Mouse (Mus musculus) lung, embryonic 16.5 days (tissue): ENCODE data around the gene Pclo. TPM values are rescaled to one million over a fixed set of nuclear protein-coding genes. Genes with fewer than 3 reads are reported as not detected.
"Not testable (repeated sequence)": the region's sequence is repeated elsewhere in the genome, so short reads cannot be mapped to it uniquely, and the experiment has no call there.

Experiments
- ATAC-seq: fragments of 200-750 bp; cut with Nextera tagmentation; 2 replicates; pipeline ENCODE4 v1.8.0; 2017; ENCODE audit warnings: low read depth, mild to moderate bottlenecking, moderate library complexity
- H3K27ac ChIP-seq: fragments of 300-500 bp; sonication (generic); 2 replicates; pipeline ENCODE4 v1.5.1; 2014; ENCODE audit warnings: mild to moderate bottlenecking, control low read depth, low read length
- H3K27me3 ChIP-seq: fragments of 300-500 bp; sonication (generic); 2 replicates; pipeline ENCODE4 v1.6.1; 2014; ENCODE audit warnings: low read depth, low read length, mixed read lengths; ENCODE audit not compliant: control insufficient read depth, insufficient read depth
- H3K36me3 ChIP-seq: fragments of 300-500 bp; sonication (generic); 2 replicates; pipeline ENCODE4 v1.6.1; 2014; ENCODE audit warnings: low read length; ENCODE audit not compliant: control insufficient read depth, insufficient read depth
- H3K4me1 ChIP-seq: fragments of 300-500 bp; sonication (generic); replicated peaks from 2 replicates; pipeline ENCODE4 v1.6.1; 2014; ENCODE audit warnings: low read length, mixed read lengths; ENCODE audit not compliant: control insufficient read depth, insufficient read depth
- H3K4me2 ChIP-seq: fragments of 300-500 bp; sonication (generic); 2 replicates; pipeline ENCODE4 v1.6.1; 2014; ENCODE audit warnings: low read depth, low read length, control low read depth
- H3K4me3 ChIP-seq: fragments of 300-500 bp; sonication (generic); 2 replicates; pipeline ENCODE4 v1.5.1; 2014; ENCODE audit warnings: mild to moderate bottlenecking, low read length, control low read depth
- H3K9ac ChIP-seq: fragments of 300-500 bp; sonication (generic); 2 replicates; pipeline ENCODE4 v1.6.1; 2014; ENCODE audit warnings: low read length, control low read depth
- H3K9me3 ChIP-seq: fragments of 300-500 bp; sonication (generic); 2 replicates; pipeline ENCODE4 v1.6.1; 2016; ENCODE audit warnings: low read length; ENCODE audit not compliant: control insufficient read depth
- WGBS: fragments of 180-500 bp; shearing (Covaris S2); extraction: QIAGEN DNeasy Blood & Tissue Kit; methylation state at CpG from one replicate; pipeline ENCODE4 v1.1.7; 2014; 5-methylcytosine and 5-hydroxymethylcytosine counted together
- polyA plus RNA-seq: library from polyadenylated mRNA; unstranded; fragments of >200 nt; fragmentation: Nextera tagmentation; extraction: Ambion mirVana; gene quantifications from 2 replicates; pipeline ENCODE4 v1.2.1, GENCODE M21; 2015

Pclo gene
- polyA plus RNA-seq, 1 experiment from 2014 or later: 0.31 TPM

GRCm38 (mm10) chr5:14853650-14854049, 338.9 kb downstream of the Pclo start:
- H3K27me3 ChIP-seq: no peaks in the 10 kb centered on the region
- no peaks in the 10 kb centered on the region for H3K9me3 ChIP-seq
- H3K4me1 ChIP-seq: no peaks in the 10 kb centered on the region
- no peak for ATAC-seq
- H3K36me3 ChIP-seq: no peaks in the 10 kb centered on the region
- no peak overlapping the region for H3K27ac ChIP-seq
- no peak overlapping the region for H3K4me3 ChIP-seq
- no peak overlapping the region for H3K9ac ChIP-seq
- H3K4me2 ChIP-seq: no peak overlapping the region

DNA sequence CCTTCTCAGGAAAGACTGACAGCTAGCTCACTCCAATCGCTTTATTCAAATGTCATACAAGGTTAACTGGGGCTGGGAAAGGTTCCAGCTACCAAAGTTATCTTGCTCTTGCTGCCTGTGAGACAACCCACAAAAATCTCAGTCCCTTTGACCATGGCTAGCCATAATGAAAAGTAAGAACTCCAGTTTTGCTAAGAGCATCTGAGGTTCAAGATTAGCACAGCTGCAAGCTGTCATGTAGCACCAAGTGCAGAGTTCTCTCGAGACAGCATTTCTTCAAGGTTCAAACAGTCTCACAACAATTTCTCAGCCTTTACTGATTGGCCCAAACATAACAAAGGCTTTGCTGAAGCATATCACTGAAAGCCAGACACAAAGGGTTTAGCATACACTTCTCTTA, 370.6 kb downstream of the Pclo start:
- 33% methylated on average over 1 of the region's 2 CpGs for WGBS
- not testable (repeated sequence) for H3K27ac ChIP-seq, H3K27me3 ChIP-seq, H3K9ac ChIP-seq, H3K9me3 ChIP-seq, H3K4me1 ChIP-seq, H3K36me3 ChIP-seq, H3K4me2 ChIP-seq, H3K4me3 ChIP-seq
- ATAC-seq: peak; percentile 83

GRCm38 (mm10) chr5:14892242-14892641, 377.5 kb downstream of the Pclo start:
- ATAC-seq: no peak
- Histone ChIP-seq H3K27ac (no peak overlapping the region), H3K4me3 (no peak overlapping the region), H3K36me3 (no peaks in the 10 kb centered on the region), H3K27me3 (no peaks in the 10 kb centered on the region), H3K9me3 (no peaks in the 10 kb centered on the region), H3K9ac (no peak overlapping the region), H3K4me2 (no peak overlapping the region), H3K4me1 (no peaks in the 10 kb centered on the region)
- WGBS: 43% methylated on average over 3 of the region's 3 CpGs

DNA sequence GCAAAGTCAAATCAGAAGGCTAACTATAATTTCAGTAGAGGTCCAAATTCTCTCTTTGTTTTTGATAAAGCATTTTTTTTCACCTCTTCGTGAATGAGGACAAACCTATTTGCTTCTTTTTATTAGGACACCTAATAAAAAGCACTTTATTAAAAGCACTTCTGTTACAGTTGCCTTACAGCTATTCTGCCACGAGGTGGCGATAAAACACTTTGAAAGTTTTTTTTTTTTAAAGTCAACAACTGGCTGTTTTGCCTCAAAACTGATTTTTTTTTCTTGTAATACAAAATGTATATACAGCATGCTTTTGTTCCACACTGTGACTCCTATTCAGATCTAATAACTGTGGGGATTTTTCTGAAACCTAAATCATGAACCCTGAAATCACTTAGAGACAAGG, 388.8 kb downstream of the Pclo start:
- H3K4me1 ChIP-seq, H3K27me3 ChIP-seq, H3K9ac ChIP-seq, ATAC-seq, H3K4me2 ChIP-seq, H3K9me3 ChIP-seq, H3K36me3 ChIP-seq, H3K4me3 ChIP-seq, H3K27ac ChIP-seq: not testable (repeated sequence)
- WGBS: 8% methylated on average over 3 of the region's 3 CpGs
